Mouse (Mus musculus) lung, adult 2 months (tissue): ENCODE results near the gene Wnt11.

Experiments used
- CTCF ChIP-seq: fragments of 200-500 bp; IDR thresholded peaks from 2 replicates; pipeline ENCODE4 v1.5.1; 2011; ENCODE audit warnings: mild to moderate bottlenecking, low read length, control low read depth; ENCODE audit not compliant: insufficient read depth
- POLR2A ChIP-seq: fragments of 200-500 bp; IDR thresholded peaks from 2 replicates; pipeline ENCODE4 v1.6.1; 2011; ENCODE audit warnings: low read depth, mild to moderate bottlenecking, control low read depth, low read length, borderline replicate concordance; ENCODE audit errors: extremely low read depth

GRCm38 (mm10) chr7:98867794-98868150 lies 32.9 kb downstream of the Wnt11 start:
- no peak for TF ChIP-seq CTCF
- TF ChIP-seq POLR2A, result no peak
